Comparison of ENCODE assay signal across 8 mouse cellular contexts in the genomic region with DNA sequence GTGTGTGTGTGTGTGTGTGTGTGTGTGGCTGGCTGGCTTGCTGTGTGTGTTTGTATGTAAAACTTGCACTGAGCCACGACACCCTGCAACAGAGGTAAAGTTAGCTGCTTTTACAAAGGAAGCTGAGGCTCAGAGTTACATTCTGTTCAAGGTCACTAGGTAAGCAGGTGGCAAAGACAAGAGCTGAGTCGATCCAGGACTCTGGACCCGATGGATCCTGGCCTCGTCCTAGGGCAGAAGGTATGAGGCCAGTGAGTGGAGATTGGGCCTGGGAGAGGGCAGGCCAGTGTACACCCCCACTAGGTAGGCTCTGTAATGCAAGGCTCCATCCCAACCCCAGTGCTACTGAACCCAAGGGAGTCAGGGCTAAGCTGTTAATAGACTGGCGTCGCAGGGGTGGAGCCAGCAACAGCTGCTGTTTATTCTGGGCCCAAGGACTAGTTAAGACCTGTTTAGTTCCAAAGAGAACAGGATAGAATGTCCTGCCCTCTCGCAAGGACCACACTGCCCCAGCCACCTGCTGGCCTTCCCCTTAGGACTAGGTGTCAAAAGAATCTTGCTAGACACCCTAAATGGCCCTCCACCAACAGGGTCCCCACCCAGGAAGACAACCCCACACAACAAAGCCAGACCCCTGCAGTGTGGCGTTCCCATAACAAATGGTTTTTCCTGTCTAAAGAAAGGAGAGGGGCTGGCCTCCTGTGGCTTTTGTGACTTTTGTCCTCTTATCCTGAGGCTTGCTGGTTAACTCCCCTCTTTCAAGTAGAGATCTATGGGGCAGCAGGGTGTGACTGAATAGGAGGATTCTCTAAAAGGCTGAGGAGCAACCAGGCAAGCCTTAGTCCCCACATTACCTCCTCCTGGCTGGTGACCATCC. TPM values are rescaled to one million over a fixed set of nuclear protein-coding genes. Genes with fewer than 3 reads are reported as not detected.
DNase-seq lines count a peak whose midpoint lies in the region; ATAC-seq lines count a peak whose summit lies in the region.

No protein-coding gene starts in this region.

- H3K27ac ChIP-seq in hindbrain, embryonic 12.5 days, result no peak overlapping the region; the same call in 1 of the 2 replicates
- no peak overlapping the region for H3K27ac ChIP-seq in hindbrain, embryonic 13.5 days
- H3K27ac ChIP-seq in embryonic facial prominence, embryonic 12.5 days, result peak overlapping the region; percentile 60; the same call in 1 of the 2 replicates
- H3K27ac ChIP-seq in liver, embryonic 11.5 days (ENCODE audit: low read depth, low read length), result 0 out of 2 replicates have a peak overlapping the region, but pooled peaks have one; percentile 43

- 28% methylated on average over 8 of the region's 8 CpGs for WGBS in hindbrain, embryonic 12.5 days
- 18% methylated on average over 8 of the region's 8 CpGs for WGBS in hindbrain, embryonic 13.5 days
- 38% methylated on average over 8 of the region's 8 CpGs for WGBS in embryonic facial prominence, embryonic 12.5 days
- WGBS in liver, embryonic 11.5 days, result 52% methylated on average over 8 of the region's 8 CpGs

- ATAC-seq in hindbrain, embryonic 12.5 days (ENCODE audit: low FRiP score), result peak; percentile 39; the same call in 1 of the 2 replicates
- no peak for ATAC-seq in hindbrain, embryonic 13.5 days (ENCODE audit: low FRiP score)
- no peak for ATAC-seq in embryonic facial prominence, embryonic 12.5 days (ENCODE audit: insufficient number of reproducible peaks, insufficient read depth, low FRiP score, low TSS enrichment)
- peak; percentile 22; the same call in 1 of the 2 replicates for ATAC-seq in liver, embryonic 11.5 days (replicated peaks; ENCODE audit: low FRiP score)
- no peak for ATAC-seq in inflammation-experienced regulatory T-cells, adult 6 months

- H3K27me3 ChIP-seq in hindbrain, embryonic 12.5 days, result peaks cover 2% of the 10 kb centered on the region; the same call in 1 of the 2 replicates
- H3K27me3 ChIP-seq in hindbrain, embryonic 13.5 days, result 0 out of 2 replicates have a peak, but pooled peaks cover 4% of the 10 kb centered on the region
- no peaks in the 10 kb centered on the region for H3K27me3 ChIP-seq in embryonic facial prominence, embryonic 12.5 days
- H3K27me3 ChIP-seq in liver, embryonic 11.5 days (replicated peaks; ENCODE audit: control insufficient read depth, insufficient read depth, low read length), result no peaks in the 10 kb centered on the region

- no peak overlapping the region for H3K4me3 ChIP-seq in hindbrain, embryonic 12.5 days
- H3K4me3 ChIP-seq in hindbrain, embryonic 13.5 days, result no peak overlapping the region
- H3K4me3 ChIP-seq in embryonic facial prominence, embryonic 12.5 days, result no peak overlapping the region
- H3K4me3 ChIP-seq in liver, embryonic 11.5 days (ENCODE audit: low read depth, low read length), result no peak overlapping the region

- H3K9me3 ChIP-seq in hindbrain, embryonic 12.5 days (replicated peaks), result no peaks in the 10 kb centered on the region
- no peaks in the 10 kb centered on the region for H3K9me3 ChIP-seq in hindbrain, embryonic 13.5 days
- no peaks in the 10 kb centered on the region for H3K9me3 ChIP-seq in embryonic facial prominence, embryonic 12.5 days
- H3K9me3 ChIP-seq in liver, embryonic 11.5 days (ENCODE audit: control insufficient read depth, low read length), result no peaks in the 10 kb centered on the region

- H3K4me2 ChIP-seq in hindbrain, embryonic 12.5 days (replicated peaks), result no peak overlapping the region
- H3K4me2 ChIP-seq in hindbrain, embryonic 13.5 days, result no peak overlapping the region
- no peak overlapping the region for H3K4me2 ChIP-seq in embryonic facial prominence, embryonic 12.5 days (replicated peaks)
- H3K4me2 ChIP-seq in liver, embryonic 11.5 days, result 0 out of 2 replicates have a peak overlapping the region, but pooled peaks have one; percentile 7

- peak; percentile 41 to 48 for DNase-seq in B cell, adult 2 months
- no peak for DNase-seq in liver, embryonic 11.5 days (ENCODE audit: low spot score)
- no peak for DNase-seq in frontal cortex, postnatal 10 days (ENCODE audit: low spot score in 2 of 2)
- DNase-seq in MN1 (ENCODE audit: low spot score), result no peak

- no peak overlapping the region for H3K9ac ChIP-seq in hindbrain, embryonic 12.5 days
- no peak overlapping the region for H3K9ac ChIP-seq in hindbrain, embryonic 13.5 days
- H3K9ac ChIP-seq in embryonic facial prominence, embryonic 12.5 days, result no peak overlapping the region
- no peak overlapping the region for H3K9ac ChIP-seq in liver, embryonic 11.5 days (ENCODE audit: low read depth, low read length)

- no peaks in the 10 kb centered on the region for H3K36me3 ChIP-seq in hindbrain, embryonic 12.5 days
- H3K36me3 ChIP-seq in hindbrain, embryonic 13.5 days, result no peaks in the 10 kb centered on the region
- H3K36me3 ChIP-seq in embryonic facial prominence, embryonic 12.5 days, result no peaks in the 10 kb centered on the region
- H3K36me3 ChIP-seq in liver, embryonic 11.5 days (ENCODE audit: control insufficient read depth, insufficient read depth, low read length), result no peaks in the 10 kb centered on the region

- peaks cover 63% of the 10 kb centered on the region for H3K4me1 ChIP-seq in hindbrain, embryonic 12.5 days
- H3K4me1 ChIP-seq in hindbrain, embryonic 13.5 days (replicated peaks), result peaks cover 74% of the 10 kb centered on the region
- H3K4me1 ChIP-seq in embryonic facial prominence, embryonic 12.5 days, result peaks cover 54% of the 10 kb centered on the region
- peaks cover 79% of the 10 kb centered on the region for H3K4me1 ChIP-seq in liver, embryonic 11.5 days (replicated peaks; ENCODE audit: control insufficient read depth, insufficient read depth, low read length)

RNA-seq across cellular contexts. Expression of gene Sh3pxd2a, which starts 13.7 kb away (rescaled TPM):
- 3.9 and 5.4 TPM in 2 replicates for polyA plus RNA-seq in hindbrain, embryonic 12.5 days (2016; fragmentation: Nextera tagmentation; extraction: Ambion mirVana)
- 2.1 and 2.5 TPM in 2 replicates for polyA plus RNA-seq in hindbrain, embryonic 13.5 days (2015; fragmentation: Nextera tagmentation; extraction: Ambion mirVana)
- polyA plus RNA-seq in embryonic facial prominence, embryonic 12.5 days (2016; fragmentation: Nextera tagmentation; extraction: Ambion mirVana), result 8.2 and 8.4 TPM in 2 replicates
- 2.9 and 3.6 TPM in 2 replicates for polyA plus RNA-seq in liver, embryonic 11.5 days (2014; fragmentation: Nextera tagmentation; extraction: Ambion mirVana)
- under 1 TPM; 0.30 to 0.87 (median 0.54) TPM for polyA plus RNA-seq in inflammation-experienced regulatory T-cells, adult 6 months (2017; shearing (Covaris generic))

Comparison
In these comparisons a context has a peak if more than half of its experiments do, and no peak if none do; other contexts are left out.
1. ATAC-seq: peak in hindbrain, embryonic 12.5 days (single experiment) and liver, embryonic 11.5 days (single experiment); none in hindbrain, embryonic 13.5 days (single experiment), embryonic facial prominence, embryonic 12.5 days (single experiment) and inflammation-experienced regulatory T-cells, adult 6 months (single experiment).
2. H3K27ac ChIP-seq: peak in embryonic facial prominence, embryonic 12.5 days (single experiment) and liver, embryonic 11.5 days (single experiment); none in hindbrain, embryonic 12.5 days (single experiment) and hindbrain, embryonic 13.5 days (single experiment).
3. DNase-seq: peak in B cell, adult 2 months (2 of 2); none in liver, embryonic 11.5 days (single experiment), frontal cortex, postnatal 10 days (0 of 2) and MN1 (single experiment).